Mouse (Mus musculus) C2C12 (cell line): Measurements from ENCODE around the gene Zc3hav1. TPM values are rescaled to one million over a fixed set of nuclear protein-coding genes. Genes with fewer than 3 reads are reported as not detected.

Source experiments
- H3K27me3 ChIP-seq: one replicate; pipeline ENCODE4 v1.6.1; 2011; ENCODE audit not compliant: control insufficient read depth, insufficient read depth, insufficient read length
- H3K36me3 ChIP-seq: one replicate; pipeline ENCODE4 v1.6.1; 2011; ENCODE audit not compliant: control insufficient read depth, insufficient read depth
- H3K4me3 ChIP-seq: one replicate; pipeline ENCODE4 v1.5.1; 2011; ENCODE audit warnings: mild to moderate bottlenecking, control low read depth; ENCODE audit not compliant: poor library complexity, insufficient read depth, severe bottlenecking
- H3K79me2 ChIP-seq: one replicate; pipeline ENCODE4 v1.6.1; 2011; ENCODE audit not compliant: control insufficient read depth, insufficient read depth
- H3K79me3 ChIP-seq: one replicate; pipeline ENCODE4 v1.6.1; 2011; ENCODE audit warnings: low read depth, control low read depth
- H3ac ChIP-seq: one replicate; pipeline ENCODE3; 2011; ENCODE audit warnings: low read depth; ENCODE audit not compliant: control insufficient read depth, insufficient read length
- CEBPB ChIP-seq: IDR thresholded peaks from one replicate; pipeline ENCODE4 v1.6.1; 2011; ENCODE audit warnings: low read depth, mild to moderate bottlenecking, control low read depth, moderate library complexity
- CTCF ChIP-seq: IDR thresholded peaks from one replicate; pipeline ENCODE4 v1.5.1; 2011; ENCODE audit not compliant: control insufficient read depth, insufficient read depth, insufficient read length
- FOSL1 ChIP-seq: IDR thresholded peaks from one replicate; pipeline ENCODE4 v1.8.0; 2011; ENCODE audit warnings: mild to moderate bottlenecking, low read length; ENCODE audit not compliant: poor library complexity, insufficient read depth, severe bottlenecking
- MAX ChIP-seq: IDR thresholded peaks from one replicate; pipeline ENCODE4 v1.6.1; 2011; ENCODE audit warnings: mild to moderate bottlenecking, control low read depth
- MYOD1 ChIP-seq: IDR thresholded peaks from one replicate; pipeline ENCODE4 v1.6.1; 2011; ENCODE audit warnings: low read depth; ENCODE audit not compliant: control insufficient read depth, insufficient read length
- MYOG ChIP-seq: IDR thresholded peaks from one replicate; pipeline ENCODE4 v1.6.1; 2011; ENCODE audit not compliant: control insufficient read depth, insufficient read length; ENCODE audit errors: extremely low read depth
- USF1 ChIP-seq: IDR thresholded peaks from one replicate; pipeline ENCODE4 v1.6.1; 2011; ENCODE audit warnings: low read depth, mild to moderate bottlenecking, control low read depth, moderate library complexity
- polyA plus RNA-seq: library from polyadenylated mRNA; unstranded; fragments of >200 nt; fragmentation: generic; extraction: Trizol; gene quantifications from one replicate; pipeline ENCODE4 v1.2.1, GENCODE M21; 2012; ENCODE audit warnings: missing spikeins

Zc3hav1 gene
- polyA plus RNA-seq, 1 experiment = 20.3 TPM

DNA sequence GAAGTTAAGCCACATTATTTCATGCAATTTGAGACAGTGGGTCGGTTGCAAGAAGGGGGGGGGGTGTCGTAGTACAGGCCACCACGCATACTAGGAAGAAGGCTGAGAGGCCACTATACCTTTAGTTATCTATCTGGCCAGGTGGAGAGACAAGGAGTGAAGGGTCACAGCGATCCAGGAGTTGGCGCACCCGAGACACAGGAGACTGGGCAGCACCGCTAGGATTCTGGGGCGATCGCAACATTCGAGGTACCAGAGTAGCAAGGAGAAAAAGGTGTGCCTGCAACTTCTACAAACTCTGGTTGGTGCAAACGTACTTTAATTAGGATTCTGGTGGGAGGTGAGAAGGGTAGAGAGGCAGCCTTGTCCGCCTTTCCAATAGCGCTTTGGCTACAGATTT is 1.2 kb downstream of the Zc3hav1 start:
- Histone ChIP-seq H3ac (peak overlapping the region; percentile 83), H3K4me3 (peak overlapping the region; percentile 91), H3K79me2 (peaks cover 59% of the 10 kb centered on the region), H3K27me3 (no peaks in the 10 kb centered on the region), H3K36me3 (peaks cover 10% of the 10 kb centered on the region), H3K79me3 (peaks cover 52% of the 10 kb centered on the region)
- TF ChIP-seq MYOD1 = no peak
- no peak for TF ChIP-seq MYOG
- TF ChIP-seq FOSL1 = no peak
- no peak for TF ChIP-seq CEBPB
- no peak for TF ChIP-seq MAX
- TF ChIP-seq CTCF = no peak
- no peak for TF ChIP-seq USF1

DNA sequence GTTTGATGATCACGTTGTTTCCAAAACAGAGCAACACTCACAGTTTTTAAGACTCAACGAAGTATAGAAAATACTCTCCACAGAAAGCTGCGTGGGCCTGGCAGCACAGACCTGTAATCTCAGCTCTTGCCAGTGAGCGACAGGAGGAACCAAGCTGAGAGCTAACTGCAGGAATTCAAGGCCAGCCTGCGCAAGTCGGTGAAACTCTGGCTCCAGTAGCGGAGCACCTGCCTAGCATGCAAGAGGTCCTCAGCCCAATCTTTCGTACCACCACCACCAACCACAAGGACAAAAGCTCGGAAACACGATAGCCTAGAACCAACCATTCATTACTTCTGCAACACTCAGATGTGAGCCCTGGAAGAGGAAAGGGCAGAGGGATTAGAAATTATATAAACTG is 2.0 kb downstream of the Zc3hav1 start:
- peak overlapping the region; percentile 91 for H3K4me3 ChIP-seq
- H3K79me3 ChIP-seq = peaks cover 59% of the 10 kb centered on the region
- no peaks in the 10 kb centered on the region for H3K27me3 ChIP-seq
- TF ChIP-seq MYOG = no peak
- TF ChIP-seq CTCF = no peak
- no peak for TF ChIP-seq MYOD1
- TF ChIP-seq MAX = no peak
- no peak for TF ChIP-seq FOSL1
- TF ChIP-seq USF1 = no peak
- TF ChIP-seq CEBPB = no peak
- no peak overlapping the region for H3ac ChIP-seq
- peaks cover 66% of the 10 kb centered on the region for H3K79me2 ChIP-seq
- peaks cover 10% of the 10 kb centered on the region for H3K36me3 ChIP-seq

DNA sequence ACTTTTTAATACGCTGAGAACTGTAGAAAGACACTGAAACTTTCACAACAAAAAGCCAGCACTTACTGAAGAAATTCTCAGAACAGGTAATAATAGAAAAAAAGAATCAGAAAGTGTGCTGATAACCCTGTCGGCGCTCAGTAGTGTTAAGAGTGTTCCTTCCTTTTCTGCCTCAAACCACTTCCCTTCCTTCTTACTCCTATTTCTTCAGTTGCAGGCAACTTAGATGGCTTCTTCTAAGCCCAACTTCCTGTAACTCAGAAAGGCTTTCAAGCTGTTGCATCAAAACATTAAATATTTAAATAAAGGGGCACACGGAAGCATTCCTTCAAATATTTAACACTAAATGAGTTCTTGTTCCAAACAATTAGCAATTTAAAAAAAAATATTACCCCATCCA is 2.5 kb downstream of the Zc3hav1 start:
- Histone ChIP-seq H3K4me3 (no peak overlapping the region), H3ac (no peak overlapping the region), H3K79me2 (peaks cover 71% of the 10 kb centered on the region), H3K36me3 (peaks cover 10% of the 10 kb centered on the region), H3K79me3 (peaks cover 64% of the 10 kb centered on the region), H3K27me3 (no peaks in the 10 kb centered on the region)
- TF ChIP-seq MYOG (no peak), USF1 (no peak), CEBPB (peak; percentile 58), CTCF (no peak)

DNA sequence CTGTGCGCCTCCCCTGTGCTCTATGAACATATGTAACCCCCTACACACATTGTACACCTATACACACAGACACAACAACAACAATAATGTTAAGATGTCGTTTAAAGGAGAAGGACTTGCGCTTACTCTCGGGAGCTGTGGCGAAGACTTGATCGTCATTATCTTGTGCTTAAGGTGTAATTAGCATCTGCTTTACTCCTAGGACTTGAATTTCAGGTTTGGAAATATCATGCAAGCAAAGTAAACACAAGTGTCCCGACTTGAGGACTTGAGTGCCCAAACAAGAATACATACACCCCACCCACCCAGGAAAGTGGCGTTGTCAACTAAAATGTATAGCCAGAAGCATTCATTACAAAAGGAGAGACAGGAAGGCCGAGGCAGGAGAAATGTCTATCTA is 4.6 kb downstream of the Zc3hav1 start:
- peaks cover 80% of the 10 kb centered on the region for H3K79me3 ChIP-seq
- no peak overlapping the region for H3ac ChIP-seq
- H3K36me3 ChIP-seq = peaks cover 10% of the 10 kb centered on the region
- TF ChIP-seq CTCF (no peak), MYOG (no peak), USF1 (no peak), MYOD1 (no peak), FOSL1 (no peak), CEBPB (no peak), MAX (no peak)
- no peaks in the 10 kb centered on the region for H3K27me3 ChIP-seq
- H3K79me2 ChIP-seq = peaks cover 93% of the 10 kb centered on the region
- H3K4me3 ChIP-seq = no peak overlapping the region

DNA sequence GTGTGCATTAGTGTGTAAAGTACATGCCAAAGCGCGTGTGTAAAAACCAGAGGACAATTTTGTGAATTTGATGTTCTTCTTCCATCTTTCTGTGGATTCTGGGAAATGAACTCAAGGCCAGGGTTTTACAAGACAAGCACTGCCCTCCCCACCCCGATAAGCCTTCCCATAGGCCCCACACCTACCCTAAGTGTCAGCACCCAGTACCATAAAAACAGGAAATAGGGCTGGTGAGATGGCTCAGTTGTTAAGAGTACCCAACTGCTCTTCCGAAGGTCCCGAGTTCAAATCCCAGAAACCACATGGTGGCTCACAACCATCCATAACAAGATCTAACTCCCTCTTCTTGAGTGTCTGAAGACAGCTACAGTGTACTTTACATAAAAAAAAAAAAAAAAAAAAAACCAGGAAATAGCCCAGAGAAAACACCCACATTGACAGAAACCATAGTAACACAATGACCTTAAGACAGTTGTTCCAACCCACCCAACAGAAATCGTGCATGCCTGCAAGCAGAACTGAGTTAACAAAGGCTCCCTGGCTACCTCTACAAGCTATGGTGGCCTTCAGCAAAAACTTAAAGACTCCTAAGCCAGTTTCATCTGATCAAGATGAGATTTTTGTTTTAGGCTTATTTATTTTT is 5.5 kb downstream of the Zc3hav1 start:
- Histone ChIP-seq H3K79me2 (peaks cover 100% of the 10 kb centered on the region), H3K27me3 (no peaks in the 10 kb centered on the region), H3ac (no peak overlapping the region), H3K36me3 (peaks cover 10% of the 10 kb centered on the region), H3K79me3 (peaks cover 88% of the 10 kb centered on the region), H3K4me3 (no peak overlapping the region)
- TF ChIP-seq USF1 (no peak), MAX (no peak), CEBPB (no peak)

DNA sequence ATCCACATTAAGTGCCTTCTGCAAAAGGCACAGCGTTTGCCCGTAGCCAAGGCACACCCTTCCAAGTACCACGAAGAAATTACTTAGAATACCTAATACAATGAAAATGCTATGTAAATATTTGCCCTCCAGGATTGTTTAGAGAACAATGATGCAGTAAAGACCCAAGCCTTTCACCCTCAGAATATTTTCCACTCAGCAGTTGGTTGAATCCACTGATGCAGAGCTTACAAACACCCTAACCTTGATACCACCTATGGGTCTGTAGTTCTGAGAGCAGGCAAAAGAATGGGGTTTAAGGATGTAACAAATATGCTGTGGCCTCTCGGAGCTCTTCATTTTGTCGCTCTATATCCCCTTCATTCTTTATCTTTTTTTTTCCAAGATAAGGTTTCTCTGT is 6.5 kb downstream of the Zc3hav1 start:
- H3K79me2 ChIP-seq = peaks cover 100% of the 10 kb centered on the region
- TF ChIP-seq CEBPB = no peak
- TF ChIP-seq CTCF = no peak
- TF ChIP-seq MAX = no peak
- no peak for TF ChIP-seq MYOD1
- no peak for TF ChIP-seq FOSL1
- no peak for TF ChIP-seq USF1
- no peak for TF ChIP-seq MYOG

More for the DNA sequence above, 6.5 kb downstream of the Zc3hav1 start:
- no peak overlapping the region for H3K4me3 ChIP-seq
- H3K27me3 ChIP-seq = no peaks in the 10 kb centered on the region
- peaks cover 10% of the 10 kb centered on the region for H3K36me3 ChIP-seq
- peaks cover 91% of the 10 kb centered on the region for H3K79me3 ChIP-seq
- H3ac ChIP-seq = no peak overlapping the region
